Mouse (Mus musculus): ENCODE data around the gene 9130023H24Rik. TPM values are rescaled to one million over a fixed set of nuclear protein-coding genes. Genes with fewer than 3 reads are reported as not detected.

The 9130023H24Rik gene
- polyA plus RNA-seq (2015; fragmentation: Nextera tagmentation; extraction: Ambion mirVana) = 8.2 and 9.1 TPM in 2 replicates

DNA sequence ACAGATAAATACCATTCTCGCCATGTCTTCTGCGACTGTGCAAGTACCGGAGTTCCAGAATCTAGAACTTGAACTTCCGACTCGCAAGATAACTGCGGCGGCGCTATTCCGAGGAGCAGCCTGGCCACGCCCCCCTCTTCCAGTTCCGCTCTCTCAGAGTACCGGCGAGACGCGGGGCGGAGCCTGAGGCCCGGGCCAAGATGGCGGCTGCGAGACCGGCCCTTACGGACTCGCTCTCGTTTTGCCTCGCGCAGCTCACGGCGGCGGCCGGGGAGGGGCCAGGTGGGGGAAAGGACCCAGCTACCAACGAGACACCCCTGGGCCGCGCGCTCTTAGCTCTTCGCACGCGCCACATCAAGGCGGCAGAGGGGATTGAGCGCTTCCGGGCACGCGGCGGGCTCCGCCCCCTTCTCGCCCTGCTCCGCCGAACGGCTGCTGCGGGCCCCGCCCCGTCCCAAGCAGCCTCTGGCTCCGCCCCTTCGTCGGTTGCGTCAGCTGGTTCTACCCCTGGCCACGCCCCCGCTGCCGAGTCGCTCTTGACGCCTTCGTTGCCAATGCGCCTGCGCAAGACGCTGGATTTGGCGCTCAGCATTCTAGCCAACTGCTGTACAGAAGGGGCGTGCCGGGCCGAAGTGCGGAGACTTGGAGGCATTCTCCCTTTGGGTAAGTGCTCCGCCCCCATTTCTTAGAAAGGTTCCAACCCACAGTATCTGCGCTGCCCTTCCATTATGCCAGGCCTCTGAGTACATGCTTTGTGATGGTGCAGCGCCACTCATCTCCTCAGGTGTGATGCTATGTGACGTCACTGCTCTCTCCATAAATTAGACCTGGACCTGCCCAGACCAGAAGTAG lies at the start of gene 9130023H24Rik:
Gene 9130023H24Rik (minus strand): TSS at position 105 of the 852 bp plus-strand sequence.
- Histone ChIP-seq H3K27me3 (no peaks in the 10 kb centered on the region), H3K4me1 (peaks cover 21% of the 10 kb centered on the region), H3K4me2 (peak within 1 kb of the TSS; percentile 74), H3K9me3 (no peaks in the 10 kb centered on the region), H3K36me3 (peaks cover 36% of the 10 kb centered on the region), H3K27ac (peak within 1 kb of the TSS; percentile 98), H3K4me3 (peak within 1 kb of the TSS; percentile 67), H3K9ac (peak within 1 kb of the TSS; percentile 79)
- ATAC-seq (ENCODE audit: borderline replicate concordance, extremely low read depth, low FRiP score, low TSS enrichment) = peak; percentile 92
- WGBS = under 1% methylated on average over 68 of the region's 72 CpGs

DNA sequence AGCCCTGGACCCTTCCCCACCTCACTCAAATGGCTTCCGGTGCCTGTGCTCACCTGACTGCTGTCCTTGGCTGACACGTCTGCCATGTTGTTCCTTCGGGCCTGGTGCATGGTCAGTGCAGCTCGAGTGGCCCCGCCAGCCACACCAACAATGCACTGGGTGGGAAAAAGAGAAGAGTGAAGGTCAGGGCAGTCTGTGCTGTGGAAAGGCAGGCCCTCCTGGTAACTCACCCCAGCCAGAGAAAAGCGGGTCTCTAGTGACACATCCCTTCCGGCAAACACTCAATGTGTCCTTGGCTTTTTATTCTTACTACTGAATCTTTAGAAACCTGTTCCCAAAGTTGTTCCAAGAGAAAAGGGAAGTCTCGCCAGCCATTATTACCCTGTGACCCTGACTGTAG lies 47.2 kb upstream of the 9130023H24Rik start:
- H3K4me1 ChIP-seq = peaks cover 12% of the 10 kb centered on the region
- H3K9me3 ChIP-seq = no peaks in the 10 kb centered on the region
- 86% methylated on average over 8 of the region's 8 CpGs for WGBS
- peaks cover 32% of the 10 kb centered on the region for H3K36me3 ChIP-seq
- ATAC-seq (ENCODE audit: borderline replicate concordance, extremely low read depth, low FRiP score, low TSS enrichment) = no peak
- H3K4me2 ChIP-seq = no peak overlapping the region
- no peak overlapping the region for H3K27ac ChIP-seq
- no peak overlapping the region for H3K4me3 ChIP-seq
- H3K27me3 ChIP-seq = no peaks in the 10 kb centered on the region
- no peak overlapping the region for H3K9ac ChIP-seq

DNA sequence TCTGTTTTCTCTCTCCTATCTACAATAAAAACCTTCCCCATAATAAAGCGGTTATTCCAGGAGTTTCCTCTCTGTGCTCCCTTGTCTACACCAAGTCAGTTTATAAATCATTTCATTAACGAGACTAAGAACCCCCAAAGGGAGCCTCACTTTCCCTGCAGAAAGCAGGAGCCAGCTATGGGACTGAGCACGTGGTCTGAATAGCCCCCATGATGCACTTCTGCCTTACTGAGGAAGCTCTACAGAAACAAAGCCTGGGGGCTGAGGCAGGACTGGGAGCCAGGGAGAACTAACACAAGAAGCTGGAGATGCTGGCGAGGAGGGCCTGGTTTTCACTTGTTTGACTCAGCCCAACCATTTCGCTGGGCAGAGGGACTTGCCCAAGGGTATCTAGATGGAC lies 46.2 kb upstream of the 9130023H24Rik start:
- no peak for ATAC-seq (ENCODE audit: borderline replicate concordance, extremely low read depth, low FRiP score, low TSS enrichment)
- WGBS = 50% methylated on average over 5 of the region's 5 CpGs
- peaks cover 12% of the 10 kb centered on the region for H3K4me1 ChIP-seq
- no peaks in the 10 kb centered on the region for H3K9me3 ChIP-seq
- no peak overlapping the region for H3K9ac ChIP-seq
- no peak overlapping the region for H3K4me2 ChIP-seq
- H3K27me3 ChIP-seq = no peaks in the 10 kb centered on the region
- peak overlapping the region; percentile 86 for H3K27ac ChIP-seq
- H3K4me3 ChIP-seq = no peak overlapping the region
- peaks cover 38% of the 10 kb centered on the region for H3K36me3 ChIP-seq

DNA sequence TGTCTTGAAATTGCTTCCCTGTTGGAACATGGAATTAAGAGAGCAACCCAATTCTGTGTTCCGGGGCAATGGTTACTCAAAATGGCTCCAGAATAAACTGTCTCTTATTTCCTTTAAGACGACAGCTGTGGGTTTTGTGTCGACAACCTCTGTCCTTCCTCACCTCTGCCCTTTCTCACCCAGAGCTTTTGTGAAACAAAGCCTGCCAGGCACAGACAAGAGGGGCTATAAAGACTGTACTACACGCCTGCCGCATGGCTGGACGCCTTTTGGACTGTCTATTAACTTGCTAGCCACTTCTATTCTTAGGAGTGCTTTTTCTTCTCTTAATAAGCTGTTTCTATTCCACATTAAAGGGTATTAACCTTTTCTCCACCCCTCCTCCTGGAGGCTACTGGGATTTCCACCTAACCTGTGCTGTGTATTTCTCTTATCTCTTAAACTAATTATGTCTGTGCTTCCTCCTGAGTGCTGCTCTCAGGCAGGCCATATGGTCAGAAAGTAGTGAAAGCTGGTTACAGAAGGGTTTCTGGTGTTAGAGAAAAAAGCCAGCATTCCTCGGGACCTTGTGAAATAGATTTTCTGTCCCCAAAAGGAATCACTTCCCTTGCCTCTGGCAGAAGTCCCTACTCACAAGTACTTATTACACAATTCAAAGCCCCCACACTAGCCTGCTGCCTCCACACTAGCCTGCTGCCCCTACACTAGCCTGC lies 44.9 kb upstream of the 9130023H24Rik start:
- H3K36me3 ChIP-seq = peaks cover 42% of the 10 kb centered on the region
- H3K4me1 ChIP-seq = peaks cover 8% of the 10 kb centered on the region
- H3K27ac ChIP-seq = peak overlapping the region; percentile 86
- no peaks in the 10 kb centered on the region for H3K27me3 ChIP-seq
- peak; percentile 67 for ATAC-seq (ENCODE audit: borderline replicate concordance, extremely low read depth, low FRiP score, low TSS enrichment)
- no peak overlapping the region for H3K4me3 ChIP-seq
- no peak overlapping the region for H3K9ac ChIP-seq
- H3K4me2 ChIP-seq = no peak overlapping the region
- 27% methylated on average over 7 of the region's 7 CpGs for WGBS
- H3K9me3 ChIP-seq = no peaks in the 10 kb centered on the region

- no peak overlapping the region for H3K4me3 ChIP-seq
- H3K9ac ChIP-seq = no peak overlapping the region
- H3K27ac ChIP-seq = no peak overlapping the region
- H3K36me3 ChIP-seq = peaks cover 42% of the 10 kb centered on the region
- H3K27me3 ChIP-seq = no peaks in the 10 kb centered on the region
- no peak for ATAC-seq (ENCODE audit: borderline replicate concordance, extremely low read depth, low FRiP score, low TSS enrichment)
- H3K4me1 ChIP-seq = peaks cover 8% of the 10 kb centered on the region
- H3K9me3 ChIP-seq = no peaks in the 10 kb centered on the region
- 83% methylated on average over 11 of the region's 11 CpGs for WGBS
- H3K4me2 ChIP-seq = no peak overlapping the region
These were observed 43.9 kb upstream of the 9130023H24Rik start for GRCm38 (mm10) chr7:128281765-128282164.

DNA sequence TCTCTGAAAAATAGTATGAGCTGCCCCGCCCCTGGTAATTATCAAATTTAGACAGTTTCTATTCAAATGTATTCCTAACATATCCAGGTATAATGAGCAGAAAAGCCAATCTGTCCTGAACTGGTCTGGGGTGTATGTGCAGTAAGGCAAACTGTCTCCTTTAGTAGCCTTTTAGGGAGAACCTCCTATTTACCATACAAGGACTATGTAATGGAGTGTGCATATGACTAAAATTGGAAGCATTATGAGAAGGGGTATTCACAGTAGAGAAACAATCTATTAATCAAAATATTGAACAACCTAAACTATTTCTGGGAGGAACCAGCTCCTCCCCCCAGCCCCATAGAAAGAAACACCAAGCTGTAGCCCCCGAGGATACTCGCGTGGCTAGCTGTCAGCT lies 41.9 kb upstream of the 9130023H24Rik start:
- WGBS = 92% methylated on average over 4 of the region's 4 CpGs
- Histone ChIP-seq H3K4me2 (no peak overlapping the region), H3K36me3 (peaks cover 51% of the 10 kb centered on the region), H3K27me3 (no peaks in the 10 kb centered on the region), H3K9me3 (no peaks in the 10 kb centered on the region), H3K4me1 (peaks cover 8% of the 10 kb centered on the region), H3K4me3 (no peak overlapping the region), H3K9ac (no peak overlapping the region), H3K27ac (no peak overlapping the region)
- ATAC-seq (ENCODE audit: borderline replicate concordance, extremely low read depth, low FRiP score, low TSS enrichment) = no peak

GRCm38 (mm10) chr7:128276051-128276450 lies 38.2 kb upstream of the 9130023H24Rik start:
- no peak overlapping the region for H3K9ac ChIP-seq
- ATAC-seq (ENCODE audit: borderline replicate concordance, extremely low read depth, low FRiP score, low TSS enrichment) = no peak
- no peak overlapping the region for H3K4me3 ChIP-seq
- H3K4me2 ChIP-seq = no peak overlapping the region
- WGBS = 89% methylated on average over 6 of the region's 6 CpGs
- H3K9me3 ChIP-seq = no peaks in the 10 kb centered on the region
- H3K36me3 ChIP-seq = peaks cover 84% of the 10 kb centered on the region
- H3K27me3 ChIP-seq = no peaks in the 10 kb centered on the region
- H3K4me1 ChIP-seq = no peaks in the 10 kb centered on the region
- no peak overlapping the region for H3K27ac ChIP-seq

DNA sequence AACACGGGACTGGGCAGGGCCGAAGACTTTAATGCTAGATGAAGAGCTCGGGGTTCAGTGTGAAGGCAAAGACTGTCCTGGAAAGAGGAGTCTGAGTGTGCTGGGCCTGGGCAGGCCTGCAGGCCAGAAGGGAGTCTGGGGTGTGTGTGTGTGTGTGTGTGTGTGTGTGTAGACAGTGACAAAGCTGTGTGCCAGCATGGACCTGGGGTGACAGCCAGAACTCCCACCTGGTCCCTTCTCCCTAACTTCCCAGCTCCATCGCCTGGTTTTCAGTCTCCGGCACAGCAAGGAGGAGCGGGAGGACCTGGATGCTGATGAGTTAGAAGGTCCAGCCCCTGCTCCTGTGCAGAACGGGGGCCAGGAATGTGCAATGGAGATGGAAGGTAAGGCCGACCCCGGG lies 33.7 kb upstream of the 9130023H24Rik start:
- Histone ChIP-seq H3K27me3 (no peaks in the 10 kb centered on the region), H3K27ac (no peak overlapping the region), H3K9me3 (no peaks in the 10 kb centered on the region), H3K4me1 (no peaks in the 10 kb centered on the region), H3K4me3 (no peak overlapping the region), H3K4me2 (no peak overlapping the region), H3K9ac (no peak overlapping the region), H3K36me3 (peaks cover 52% of the 10 kb centered on the region)
- no peak for ATAC-seq (ENCODE audit: borderline replicate concordance, extremely low read depth, low FRiP score, low TSS enrichment)
- WGBS = 93% methylated on average over 9 of the region's 9 CpGs

GRCm38 (mm10) chr7:128270431-128270850 lies 32.6 kb upstream of the 9130023H24Rik start:
- H3K4me2 ChIP-seq = no peak overlapping the region
- peak; percentile 54; the same call in 1 of the 2 replicates for ATAC-seq (ENCODE audit: borderline replicate concordance, extremely low read depth, low FRiP score, low TSS enrichment)
- no peaks in the 10 kb centered on the region for H3K27me3 ChIP-seq
- H3K4me1 ChIP-seq = no peaks in the 10 kb centered on the region
- H3K4me3 ChIP-seq = no peak overlapping the region
- 42% methylated on average over 13 of the region's 13 CpGs for WGBS
- peaks cover 42% of the 10 kb centered on the region for H3K36me3 ChIP-seq
- no peak overlapping the region for H3K9ac ChIP-seq
- no peak overlapping the region for H3K27ac ChIP-seq
- no peaks in the 10 kb centered on the region for H3K9me3 ChIP-seq

GRCm38 (mm10) chr7:128267813-128268212 lies 30.0 kb upstream of the 9130023H24Rik start:
- H3K27ac ChIP-seq = no peak overlapping the region
- no peak overlapping the region for H3K4me2 ChIP-seq
- no peak overlapping the region for H3K9ac ChIP-seq
- peaks cover 17% of the 10 kb centered on the region for H3K36me3 ChIP-seq
- no peak overlapping the region for H3K4me3 ChIP-seq
- ATAC-seq (ENCODE audit: borderline replicate concordance, extremely low read depth, low FRiP score, low TSS enrichment) = no peak
- WGBS = 82% methylated on average over 7 of the region's 7 CpGs
- no peaks in the 10 kb centered on the region for H3K4me1 ChIP-seq
- H3K27me3 ChIP-seq = no peaks in the 10 kb centered on the region
- no peaks in the 10 kb centered on the region for H3K9me3 ChIP-seq

GRCm38 (mm10) chr7:128267391-128267790 lies 29.6 kb upstream of the 9130023H24Rik start:
- no peak overlapping the region for H3K4me3 ChIP-seq
- ATAC-seq (ENCODE audit: borderline replicate concordance, extremely low read depth, low FRiP score, low TSS enrichment) = no peak
- WGBS = 57% methylated on average over 13 of the region's 13 CpGs
- H3K27ac ChIP-seq = no peak overlapping the region
- no peaks in the 10 kb centered on the region for H3K27me3 ChIP-seq
- no peak overlapping the region for H3K9ac ChIP-seq
- H3K9me3 ChIP-seq = no peaks in the 10 kb centered on the region
- H3K4me2 ChIP-seq = no peak overlapping the region
- no peaks in the 10 kb centered on the region for H3K4me1 ChIP-seq
- H3K36me3 ChIP-seq = peaks cover 14% of the 10 kb centered on the region

DNA sequence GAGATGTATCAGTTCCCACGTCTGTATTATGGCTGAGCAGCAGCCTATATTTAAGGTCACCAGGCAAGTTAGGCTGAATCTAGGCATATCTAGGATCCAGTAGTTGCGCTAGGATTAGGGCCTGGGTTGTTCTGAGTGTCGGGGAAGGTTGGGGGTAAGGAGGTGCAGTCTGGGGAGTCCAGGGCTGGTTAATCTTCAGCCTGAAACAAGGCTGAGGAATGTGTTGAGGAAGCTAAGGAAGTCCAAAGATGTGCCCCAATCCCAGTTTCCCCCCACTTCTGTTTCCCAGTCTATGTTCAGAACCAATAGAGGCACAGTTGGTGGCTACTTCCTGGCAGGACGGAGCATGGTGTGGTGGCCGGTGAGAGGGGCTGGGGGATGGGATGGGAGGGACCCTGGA lies 28.2 kb upstream of the 9130023H24Rik start:
- Histone ChIP-seq H3K9me3 (no peaks in the 10 kb centered on the region), H3K27ac (no peak overlapping the region), H3K4me2 (no peak overlapping the region), H3K9ac (no peak overlapping the region), H3K4me3 (no peak overlapping the region), H3K36me3 (0 out of 2 replicates have a peak, but pooled peaks cover 3% of the 10 kb centered on the region), H3K27me3 (no peaks in the 10 kb centered on the region), H3K4me1 (no peaks in the 10 kb centered on the region)
- ATAC-seq (ENCODE audit: borderline replicate concordance, extremely low read depth, low FRiP score, low TSS enrichment) = no peak
- 62% methylated on average over 5 of the region's 5 CpGs for WGBS
